9 mouse cellular contexts compared by ENCODE assay signal in genomic region chr5:130450031-130450541, GRCm38 (mm10).
DNase-seq lines count a peak whose midpoint lies in the region; ATAC-seq lines count a peak whose summit lies in the region.
"Had no signal": no experiment of that assay in that cellular context is flagged by ENCODE, and none has a peak within 500 bp of the region (broad histone marks: within the 10 kb centered on the region; RNA-seq: fewer than 3 reads in every experiment).

No protein-coding gene starts in this region.

- intact Hi-C loops in heart, postnatal 10 days (cut with DNase I), result no loop called here

- peak overlapping the region; percentile 89; the same call in 1 of the 2 replicates for H3K4me2 ChIP-seq in kidney, embryonic 14.5 days (replicated peaks; ENCODE audit: low read depth, low read length)
- H3K4me2 ChIP-seq in kidney, embryonic 16.5 days (replicated peaks; ENCODE audit: low read depth, low read length), result no peak overlapping the region
- peak overlapping the region; percentile 96 for H3K4me2 ChIP-seq in limb, embryonic 13.5 days (replicated peaks)

- H3K9me3 ChIP-seq in kidney, embryonic 14.5 days (ENCODE audit: control insufficient read depth, low read length), result no peaks in the 10 kb centered on the region
- H3K9me3 ChIP-seq in kidney, embryonic 16.5 days (ENCODE audit: low read length), result no peaks in the 10 kb centered on the region
- H3K9me3 ChIP-seq in hindbrain, embryonic 10.5 days, result no peaks in the 10 kb centered on the region
- no peaks in the 10 kb centered on the region for H3K9me3 ChIP-seq in limb, embryonic 13.5 days

- H3K27me3 ChIP-seq in kidney, embryonic 14.5 days (ENCODE audit: control insufficient read depth, insufficient read depth, low read length), result peaks cover 48% of the 10 kb centered on the region
- peaks cover 49% of the 10 kb centered on the region for H3K27me3 ChIP-seq in kidney, embryonic 16.5 days (ENCODE audit: insufficient read depth, low read length)
- peaks cover 63% of the 10 kb centered on the region for H3K27me3 ChIP-seq in hindbrain, embryonic 10.5 days (ENCODE audit: insufficient read depth, poor library complexity, severe bottlenecking)
- peaks cover 79% of the 10 kb centered on the region for H3K27me3 ChIP-seq in limb, embryonic 13.5 days

- no peaks in the 10 kb centered on the region for H3K36me3 ChIP-seq in kidney, embryonic 14.5 days (ENCODE audit: control insufficient read depth, insufficient read depth, low read length)
- H3K36me3 ChIP-seq in kidney, embryonic 16.5 days (ENCODE audit: insufficient read depth, low read length), result no peaks in the 10 kb centered on the region
- no peaks in the 10 kb centered on the region for H3K36me3 ChIP-seq in hindbrain, embryonic 10.5 days
- H3K36me3 ChIP-seq in limb, embryonic 13.5 days, result no peaks in the 10 kb centered on the region

- peak; percentile 25 for DNase-seq in hindbrain, embryonic 10.5 days (ENCODE audit: low spot score)
- DNase-seq in right cerebral cortex, postnatal 14 days, result peak; percentile 42
- no peak for DNase-seq in heart, postnatal 10 days
- DNase-seq in lung, postnatal 14 days, result no peak
- no peak for DNase-seq in kidney, postnatal 25 days

- no peak overlapping the region for H3K27ac ChIP-seq in kidney, embryonic 14.5 days (ENCODE audit: low read depth, low read length)
- no peak overlapping the region for H3K27ac ChIP-seq in kidney, embryonic 16.5 days (ENCODE audit: low read length)
- H3K27ac ChIP-seq in hindbrain, embryonic 10.5 days, result no peak overlapping the region
- no peak overlapping the region for H3K27ac ChIP-seq in limb, embryonic 13.5 days

- peaks cover 15% of the 10 kb centered on the region; the same call in 1 of the 2 replicates for H3K4me1 ChIP-seq in kidney, embryonic 14.5 days (ENCODE audit: control insufficient read depth, insufficient read depth, low read length)
- H3K4me1 ChIP-seq in kidney, embryonic 16.5 days (ENCODE audit: insufficient read depth, low read length), result peaks cover 14% of the 10 kb centered on the region; the same call in 1 of the 2 replicates
- H3K4me1 ChIP-seq in hindbrain, embryonic 10.5 days (replicated peaks), result peaks cover 22% of the 10 kb centered on the region
- H3K4me1 ChIP-seq in limb, embryonic 13.5 days, result peaks cover 23% of the 10 kb centered on the region

- peak overlapping the region; percentile 10; the same call in 1 of the 2 replicates for H3K4me3 ChIP-seq in kidney, embryonic 14.5 days (ENCODE audit: low read length)
- no peak overlapping the region for H3K4me3 ChIP-seq in kidney, embryonic 16.5 days (ENCODE audit: low read length)
- H3K4me3 ChIP-seq in hindbrain, embryonic 10.5 days, result peak overlapping the region; percentile 70
- H3K4me3 ChIP-seq in limb, embryonic 13.5 days, result peak overlapping the region; percentile 58
- H3K4me3 ChIP-seq: myocyte had no signal

- no peak for ATAC-seq in kidney, embryonic 14.5 days (ENCODE audit: low FRiP score, low TSS enrichment)
- ATAC-seq in kidney, embryonic 16.5 days (ENCODE audit: low FRiP score, low TSS enrichment), result no peak
- no peak for ATAC-seq in limb, embryonic 13.5 days (ENCODE audit: low FRiP score, low read depth)

- no peak overlapping the region for H3K9ac ChIP-seq in kidney, embryonic 14.5 days (ENCODE audit: low read depth, low read length)
- H3K9ac ChIP-seq in kidney, embryonic 16.5 days (replicated peaks; ENCODE audit: low read length), result no peak overlapping the region
- peak overlapping the region; percentile 67; the same call in 1 of the 2 replicates for H3K9ac ChIP-seq in limb, embryonic 13.5 days

- WGBS in kidney, embryonic 14.5 days, result 7% methylated on average over 14 of the region's 14 CpGs
- 8% methylated on average over 14 of the region's 14 CpGs for WGBS in kidney, embryonic 16.5 days
- WGBS in hindbrain, embryonic 10.5 days, result 8% methylated on average over 14 of the region's 14 CpGs
- WGBS in limb, embryonic 13.5 days, result 6% methylated on average over 14 of the region's 14 CpGs

Comparison
In these comparisons a context has a peak if more than half of its experiments do, and no peak if none do; other contexts are left out.
1. DNase-seq: peak in hindbrain, embryonic 10.5 days (single experiment) and right cerebral cortex, postnatal 14 days (single experiment); none in heart, postnatal 10 days (0 of 2), lung, postnatal 14 days (single experiment) and kidney, postnatal 25 days (0 of 2).